Mouse (Mus musculus): ENCODE results near the gene Ccnyl1. TPM values are rescaled to one million over a fixed set of nuclear protein-coding genes. Genes with fewer than 3 reads are reported as not detected.
A peak's percentile ranks its signal among the peaks of the same experiment; 100 is the strongest.
"Not testable (repeated sequence)": the region's sequence is repeated elsewhere in the genome, so short reads cannot be mapped to it uniquely, and the experiment has no call there.

Gene Ccnyl1
- 10 to 100 TPM; 19.5 to 23.9 TPM for total RNA-seq (2021)
- long read RNA-seq, experiment 1, transcript Ccnyl1-201 (10 exons, 2,923 nt) = major isoform, 7 of 8 reads
- long read RNA-seq, experiment 1, partial matches to known transcripts = 0 of 8 reads
- long read RNA-seq, experiment 1, other reads (novel, unspliced or antisense) = 1 of 8 reads
- long read RNA-seq, experiment 2, transcript Ccnyl1-201 (10 exons, 2,923 nt) = major isoform, 8 of 11 reads
- long read RNA-seq, experiment 2, partial matches to known transcripts = 2 of 11 reads
- long read RNA-seq, experiment 2, other reads (novel, unspliced or antisense) = 1 of 11 reads

DNA sequence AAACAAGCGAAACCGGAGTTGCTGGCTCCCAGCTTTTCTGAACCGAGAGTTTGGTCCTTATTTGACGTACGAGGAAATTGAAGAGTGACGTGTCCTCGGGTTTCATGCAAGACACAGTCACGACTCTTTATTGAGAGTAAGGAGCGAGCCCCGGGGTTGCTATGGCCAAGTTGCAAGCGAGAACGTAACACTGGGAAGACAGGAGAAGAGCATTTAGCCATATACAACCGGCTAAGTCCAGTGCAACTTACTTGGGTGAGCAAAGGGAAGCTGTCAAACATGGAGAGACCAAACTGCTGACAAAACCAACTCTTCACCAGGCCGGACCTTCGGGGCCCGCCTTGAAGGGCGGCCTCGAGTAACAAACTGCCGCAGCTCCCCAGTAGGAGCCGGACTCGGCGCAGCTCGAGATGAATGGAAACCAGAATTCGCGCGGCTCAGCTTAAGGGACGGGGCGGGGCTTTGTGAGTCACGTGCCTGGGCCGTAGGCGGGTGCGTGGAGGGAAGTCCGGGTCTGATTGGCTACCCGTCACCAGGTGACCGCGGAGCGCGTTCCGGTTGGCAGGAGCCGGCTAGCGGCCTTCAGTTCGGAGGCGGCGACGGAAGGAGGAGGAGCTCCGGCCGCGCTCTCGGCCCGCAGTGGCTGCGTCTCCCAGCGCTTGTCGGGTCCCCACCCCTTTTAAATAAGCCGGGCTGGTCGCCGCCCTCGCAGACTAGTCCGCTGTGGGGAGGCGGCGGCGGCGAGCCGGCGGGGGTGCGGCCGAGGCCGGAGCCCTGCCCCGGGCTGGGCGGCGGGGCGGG is at the start of gene Ccnyl1:
Gene Ccnyl1 (plus strand): TSS at position 243 of the 801 bp plus-strand sequence.
- DNase-seq (ENCODE audit: low spot score in 2 of 2) = peak; percentile 97 to 99

DNA sequence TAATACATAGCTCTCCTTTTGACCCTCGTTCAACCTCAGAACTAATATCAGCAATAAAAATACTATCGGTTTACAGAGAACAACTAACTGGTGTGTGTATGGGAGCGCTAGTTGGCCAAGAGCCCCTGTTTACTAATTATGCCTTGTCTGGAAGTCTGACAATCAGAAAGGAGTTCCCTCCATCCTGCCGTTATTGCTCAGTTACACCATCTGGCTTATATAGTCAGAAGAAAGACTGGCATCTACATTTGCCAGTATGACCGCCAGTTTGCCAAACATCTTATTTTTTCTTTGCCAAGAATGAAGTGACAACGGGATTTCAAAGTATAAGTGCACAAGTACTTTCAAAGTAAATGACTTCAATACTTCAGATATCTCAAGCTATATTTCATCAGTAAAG is 49.2 kb upstream of the Ccnyl1 start:
- DNase-seq (ENCODE audit: low spot score in 2 of 2) = peak in 1 of 2 experiments; percentile 18

- DNase-seq (ENCODE audit: low spot score in 2 of 2) = not testable (repeated sequence)
These were observed 47.7 kb upstream of the Ccnyl1 start for GRCm38 (mm10) chr1:64642541-64642940.

- peak in 1 of 2 experiments; percentile 45 for DNase-seq (ENCODE audit: low spot score in 2 of 2)
These were observed 45.7 kb upstream of the Ccnyl1 start for GRCm38 (mm10) chr1:64644513-64644912.

DNA sequence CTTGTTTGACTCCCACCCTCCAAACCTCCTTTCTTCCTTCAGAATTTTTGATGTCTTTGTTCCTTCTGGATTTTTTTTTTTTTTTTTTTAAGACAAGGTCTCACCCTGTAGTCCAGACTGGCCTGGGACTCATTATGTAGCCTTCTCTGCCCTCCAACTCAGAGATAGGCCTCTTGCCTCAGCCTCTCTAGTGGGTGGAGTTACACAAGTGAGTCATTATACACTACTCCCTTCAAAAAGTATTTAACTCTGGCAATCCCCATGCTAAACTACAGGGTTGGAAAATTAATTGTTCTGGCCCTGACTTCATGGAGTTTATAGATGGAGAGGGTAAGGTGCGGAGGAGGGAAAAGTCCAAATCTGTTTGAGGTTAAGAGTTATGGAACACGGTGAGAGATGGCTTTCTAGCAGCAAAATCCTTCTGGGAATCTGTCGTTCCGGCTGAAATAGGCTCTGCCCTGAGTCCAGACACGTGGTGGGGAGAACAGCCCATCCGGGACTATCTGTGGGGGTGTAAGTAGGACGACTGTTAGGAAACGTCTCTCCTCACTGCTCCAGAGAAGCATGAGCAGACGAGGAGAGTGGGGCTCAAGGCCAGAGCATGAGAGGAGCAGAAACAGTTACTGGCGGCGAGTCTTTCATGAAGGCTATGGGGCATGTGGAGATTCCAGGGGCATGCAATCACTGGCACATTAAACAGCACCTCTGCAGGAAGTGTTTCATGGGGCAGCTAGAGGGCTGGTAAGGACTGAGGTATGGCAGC is 40.7 kb upstream of the Ccnyl1 start:
- DNase-seq (ENCODE audit: low spot score in 2 of 2) = no peak

GRCm38 (mm10) chr1:64653701-64654100 is 36.6 kb upstream of the Ccnyl1 start:
- DNase-seq (ENCODE audit: low spot score in 2 of 2) = no peak

- DNase-seq (ENCODE audit: low spot score in 2 of 2) = no peak
These were observed 34.8 kb upstream of the Ccnyl1 start for GRCm38 (mm10) chr1:64655415-64655814.

GRCm38 (mm10) chr1:64656423-64657129 is 33.7 kb upstream of the Ccnyl1 start:
- no peak for DNase-seq (ENCODE audit: low spot score in 2 of 2)

DNA sequence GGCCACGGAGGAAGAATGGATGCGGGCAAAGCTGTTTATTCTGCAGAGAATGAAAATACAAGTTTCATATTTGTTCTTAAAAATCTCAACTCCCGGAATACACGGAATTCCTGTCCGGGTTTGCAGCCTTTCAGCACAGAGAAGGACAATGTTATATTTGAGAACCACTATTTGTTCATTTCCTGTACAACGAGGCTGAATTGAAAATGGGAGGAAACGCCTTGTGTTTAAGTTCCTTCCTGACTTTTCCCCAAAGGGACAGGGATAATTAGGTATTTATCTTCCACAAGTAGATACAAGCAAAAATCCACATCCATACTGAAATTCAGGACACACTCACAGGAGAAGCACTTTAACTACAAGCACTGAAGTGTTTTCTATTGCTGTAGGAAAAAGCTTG is 31.4 kb upstream of the Ccnyl1 start:
- no peak for DNase-seq (ENCODE audit: low spot score in 2 of 2)

- no peak for DNase-seq (ENCODE audit: low spot score in 2 of 2)
These were observed 23.1 kb upstream of the Ccnyl1 start for GRCm38 (mm10) chr1:64667111-64667633.

DNA sequence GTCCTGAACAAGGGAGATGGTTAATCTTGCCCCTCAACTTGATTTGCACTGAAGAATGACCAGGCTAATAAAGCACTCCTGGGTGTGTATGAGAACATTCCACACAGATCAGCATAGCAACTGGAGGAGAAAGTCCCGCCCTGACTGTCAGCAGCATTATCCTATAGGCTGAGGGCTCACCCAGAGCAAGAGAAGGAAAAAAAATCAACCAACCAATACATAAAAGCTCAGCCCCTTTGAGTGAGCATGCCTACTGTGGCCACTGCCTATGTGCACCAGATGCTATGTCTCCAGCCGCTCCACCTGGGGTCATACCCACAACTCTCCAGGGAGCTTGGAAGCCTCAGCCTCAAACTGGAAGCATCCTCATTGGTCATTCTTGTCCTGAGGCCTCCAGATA is 20.8 kb upstream of the Ccnyl1 start:
- DNase-seq (ENCODE audit: low spot score in 2 of 2) = no peak

DNA sequence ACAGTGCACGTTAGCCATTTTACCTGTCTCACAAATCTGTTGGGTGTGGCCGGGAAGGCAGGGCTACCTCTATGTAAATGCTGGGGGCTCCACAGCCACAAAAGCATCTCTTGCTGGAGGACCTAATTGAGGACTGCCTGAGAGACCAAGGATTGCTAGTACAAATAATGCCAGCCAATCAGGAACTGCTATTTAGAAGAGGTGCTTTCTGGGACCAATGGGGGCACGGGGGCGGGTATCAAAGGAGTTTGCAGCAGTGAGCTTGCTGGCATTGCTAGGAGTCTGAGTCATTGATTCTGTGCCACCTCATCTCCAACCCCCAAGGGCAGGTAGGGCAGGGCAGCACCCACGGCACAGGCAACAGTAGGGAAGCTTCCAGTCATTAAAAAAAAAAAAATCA is 16.3 kb upstream of the Ccnyl1 start:
- DNase-seq (ENCODE audit: low spot score in 2 of 2) = no peak

GRCm38 (mm10) chr1:64676060-64676839 is 14.0 kb upstream of the Ccnyl1 start:
- DNase-seq (ENCODE audit: low spot score in 2 of 2) = no peak

GRCm38 (mm10) chr1:64681499-64681898 is 8.8 kb upstream of the Ccnyl1 start:
- DNase-seq (ENCODE audit: low spot score in 2 of 2) = no peak

DNA sequence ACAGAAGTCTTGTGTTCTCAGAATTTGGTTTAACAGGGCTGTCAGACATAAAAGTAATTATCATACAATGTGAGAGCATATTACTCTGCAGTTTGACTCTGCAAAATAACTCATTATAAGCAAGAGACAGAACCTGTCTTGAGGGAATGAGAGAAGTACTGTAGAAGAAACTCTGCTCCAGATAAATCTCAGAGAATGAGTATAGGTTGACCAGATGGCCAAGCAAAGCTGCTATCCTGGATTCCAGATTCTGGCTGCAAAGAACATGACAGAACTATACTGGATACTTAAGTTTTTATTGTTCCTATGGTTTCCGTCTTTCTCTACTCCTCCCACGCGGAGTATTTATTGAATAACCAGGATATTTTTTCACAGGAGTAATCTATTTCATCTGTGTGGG is 7.2 kb upstream of the Ccnyl1 start:
- DNase-seq (ENCODE audit: low spot score in 2 of 2) = no peak

DNA sequence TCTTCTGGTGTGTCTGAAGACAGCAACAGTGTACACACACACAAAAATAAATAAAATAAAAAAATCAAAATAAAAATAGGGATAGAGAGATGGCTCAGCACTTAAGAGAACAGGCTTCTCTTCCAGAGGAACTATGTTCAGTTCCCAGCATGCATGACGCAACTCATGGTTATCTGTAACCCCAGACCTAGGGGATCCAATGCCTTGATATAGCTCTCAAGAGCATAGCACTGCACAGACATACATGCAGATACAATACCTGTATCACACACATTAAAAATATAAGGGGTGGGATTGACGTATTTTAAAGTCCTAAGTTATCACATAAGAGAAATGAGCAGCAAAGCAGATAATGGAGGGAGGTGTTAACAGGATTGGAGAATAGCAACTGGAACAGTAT is 5.8 kb upstream of the Ccnyl1 start:
- DNase-seq (ENCODE audit: low spot score in 2 of 2) = no peak

- DNase-seq (ENCODE audit: low spot score in 2 of 2) = no peak
These were observed 2.2 kb upstream of the Ccnyl1 start for GRCm38 (mm10) chr1:64688046-64688445.

DNA sequence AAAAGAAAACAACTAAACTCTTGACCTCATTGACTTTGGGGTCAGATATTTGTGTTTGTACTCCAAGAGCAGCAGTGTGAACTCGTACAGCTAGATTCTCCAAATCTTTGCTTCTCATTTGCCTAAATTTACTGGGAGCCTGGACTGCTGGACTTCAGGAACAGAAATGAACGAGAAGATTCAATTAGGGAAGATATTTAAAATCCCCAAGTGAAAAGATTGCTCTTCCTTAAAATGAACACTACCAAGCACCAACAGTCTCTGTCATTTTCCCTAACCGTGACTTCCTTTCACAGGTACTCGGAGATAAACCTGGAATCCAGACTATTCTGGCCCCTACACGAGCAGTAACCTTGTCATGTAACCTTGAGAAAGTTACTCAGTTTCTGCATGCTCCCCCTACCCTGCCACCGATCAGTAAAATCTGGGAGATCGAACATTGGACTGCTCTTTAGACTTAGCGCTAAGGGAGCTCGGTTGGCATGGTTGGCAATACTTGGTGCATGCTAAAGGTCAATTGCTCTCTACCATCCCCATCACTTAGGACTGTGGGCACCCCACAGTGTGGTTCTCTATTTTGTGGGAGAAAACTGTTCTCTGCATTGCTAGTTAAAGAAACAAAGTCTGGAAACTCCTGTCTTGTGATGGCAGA is 568 bp upstream of the Ccnyl1 start:
- DNase-seq (ENCODE audit: low spot score in 2 of 2) = no peak

- DNase-seq (ENCODE audit: low spot score in 2 of 2) = peak in 1 of 2 experiments; percentile 11
These were observed 881 bp downstream of the Ccnyl1 start for GRCm38 (mm10) chr1:64691121-64691551.
